Mouse (Mus musculus) CD4-positive helper T cell, adult 2 months (primary cell): ENCODE results near the gene Spint5.

Experiments used
- DNase-seq: peaks from one replicate; pipeline ENCODE4 v3.0.0-alpha.2; 2012; ENCODE audit warnings: low read depth, missing footprints, low spot score

The Spint5 gene

DNA sequence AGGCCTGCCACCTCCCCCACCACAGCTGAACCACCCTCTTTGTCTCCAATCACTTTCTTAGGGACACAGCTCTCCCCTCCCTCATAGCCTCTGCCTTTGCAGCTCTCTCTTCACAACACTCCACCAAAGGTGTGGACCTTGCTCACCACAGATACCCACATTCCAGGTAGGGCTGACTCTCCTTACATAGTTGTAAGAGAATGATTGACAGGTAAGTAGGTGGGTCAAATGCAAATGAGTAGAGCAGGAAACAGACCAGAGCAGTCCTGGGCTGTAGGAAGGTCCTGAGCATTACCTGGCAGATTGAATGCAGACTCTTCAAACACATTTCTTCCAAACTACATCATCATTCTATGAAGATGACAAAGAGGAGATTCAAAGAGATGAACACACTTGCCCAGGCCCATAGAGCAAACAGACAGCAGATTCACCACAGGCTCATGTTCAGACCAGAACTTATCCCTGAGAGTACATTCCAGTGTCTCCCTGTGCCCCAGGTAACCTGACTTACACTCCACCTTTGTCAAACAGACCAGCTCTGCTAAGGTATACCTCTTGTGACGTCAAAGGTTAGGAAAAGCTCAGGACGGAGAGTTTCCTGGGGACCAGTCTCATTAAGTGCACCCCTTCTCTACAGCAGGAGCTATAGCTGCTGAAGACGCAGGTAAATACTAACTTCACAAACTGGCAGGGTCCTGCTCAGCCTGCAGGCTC lies 22.4 kb downstream of the Spint5 start:
- DNase-seq: no peak

DNA sequence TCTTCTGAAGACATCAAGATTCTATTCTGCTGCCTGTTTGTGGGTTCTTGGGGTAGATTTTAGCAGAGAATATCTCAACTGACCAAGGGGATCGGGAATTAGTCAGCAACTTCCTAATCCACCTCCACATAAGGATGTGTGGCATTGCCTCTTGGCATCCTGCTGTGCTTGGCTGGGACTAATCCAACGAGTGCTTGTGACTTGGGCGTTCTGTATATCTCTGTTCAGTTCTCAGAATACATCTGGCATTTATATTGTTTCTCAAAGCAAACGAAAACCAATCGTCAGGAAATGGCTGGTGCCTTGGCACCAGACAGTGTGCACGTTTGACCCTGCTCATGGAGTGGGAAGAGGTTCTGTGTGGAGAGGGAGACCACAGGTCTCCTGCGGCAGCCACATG lies 24.8 kb downstream of the Spint5 start:
- DNase-seq: no peak

DNA sequence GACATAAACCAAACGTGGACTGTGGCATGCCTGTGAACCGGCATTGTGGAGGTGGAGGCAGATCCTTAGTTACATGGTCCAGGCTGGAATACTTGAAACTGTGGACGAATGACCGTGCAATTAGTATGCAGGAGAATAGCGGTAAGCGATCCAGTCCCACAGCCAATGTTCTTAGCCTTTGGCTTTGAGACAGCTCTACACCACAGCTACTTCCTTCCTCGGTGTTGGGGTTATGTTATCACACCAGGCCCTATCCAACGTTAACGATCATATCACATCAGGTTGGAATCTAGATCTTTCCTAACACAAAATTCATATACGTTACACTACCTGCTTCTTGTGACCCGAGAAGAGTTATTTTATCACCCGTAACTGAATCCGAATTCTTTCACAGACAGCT lies 29.9 kb downstream of the Spint5 start:
- DNase-seq: peak; percentile 29

DNA sequence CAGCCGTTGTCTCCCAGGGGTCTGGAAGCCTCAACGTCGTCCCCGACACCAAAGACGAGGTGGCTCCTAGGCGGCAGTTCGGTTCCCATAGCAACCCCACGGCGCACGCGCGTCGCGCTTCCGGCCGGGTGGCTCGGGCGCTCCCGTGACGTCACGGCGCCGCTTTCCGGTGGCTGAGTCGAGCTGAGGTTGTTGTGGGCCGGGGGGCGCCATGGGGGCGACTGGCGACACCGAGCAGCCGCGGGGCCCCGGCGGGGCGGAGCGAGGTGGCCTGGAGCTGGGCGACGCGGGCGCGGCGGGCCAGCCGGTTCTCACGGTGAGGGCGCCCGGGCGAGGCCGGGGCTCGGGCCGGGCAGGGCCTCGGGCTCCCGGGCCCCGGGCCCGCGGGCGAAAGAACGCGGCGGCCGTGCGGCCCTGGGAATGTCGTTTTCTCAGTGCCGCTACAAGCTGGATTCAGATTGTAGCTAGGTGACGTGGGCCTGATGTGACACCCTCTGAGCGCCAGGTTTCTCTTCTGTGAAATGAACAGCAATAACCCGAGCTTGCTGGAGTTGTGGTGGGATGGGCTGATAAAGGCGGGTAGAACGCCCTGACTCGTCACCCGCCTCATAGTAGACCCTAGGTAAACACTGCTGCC lies 30.9 kb downstream of the Spint5 start, which contains the start of the genes Wfdc3 and Dnttip1:
Gene Wfdc3 (minus strand): TSS at position 89 of the 637 bp plus-strand sequence.
Gene Dnttip1 (plus strand): TSS at position 141 of the 637 bp plus-strand sequence.
- DNase-seq: peak; percentile 96

DNA sequence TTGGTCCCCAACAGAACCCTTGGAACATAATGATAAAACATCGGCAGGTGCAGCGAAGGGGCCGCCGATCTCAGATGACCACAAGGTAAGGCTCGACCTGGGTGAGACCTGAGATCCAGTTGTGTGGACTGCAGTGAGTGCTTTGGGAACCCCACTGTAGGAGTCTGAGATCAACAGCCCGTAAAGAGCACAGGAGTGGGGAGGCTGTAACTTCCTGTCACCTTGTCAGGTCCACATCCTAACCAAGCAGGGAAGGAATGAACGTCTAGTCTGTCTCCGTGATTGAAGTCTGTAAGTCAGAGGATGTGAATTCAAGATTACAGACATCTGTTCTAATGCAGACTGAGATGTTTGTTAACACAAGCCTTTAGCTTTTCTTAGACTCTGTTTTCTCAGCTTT lies 31.6 kb downstream of the Spint5 start:
- peak; percentile 57 for DNase-seq

DNA sequence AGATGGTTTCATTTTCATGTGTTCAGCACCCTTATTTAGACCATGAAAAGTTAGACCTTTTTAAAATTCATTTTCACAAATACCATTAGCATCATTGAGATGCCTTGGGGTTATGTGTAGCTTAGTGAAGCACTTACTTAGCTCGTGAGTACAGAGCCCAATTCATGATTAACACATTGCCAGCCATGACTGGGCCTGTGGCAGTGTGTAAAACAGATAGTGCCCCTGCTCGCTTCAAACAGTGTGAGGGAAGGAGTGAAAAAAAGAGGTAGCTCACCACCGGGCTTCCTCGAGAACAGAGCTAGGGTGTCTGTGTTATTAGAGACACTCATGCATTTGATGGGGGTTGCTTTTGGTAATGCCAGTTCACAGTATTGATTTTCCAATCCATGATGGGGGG lies 33.1 kb downstream of the Spint5 start:
- no peak for DNase-seq

DNA sequence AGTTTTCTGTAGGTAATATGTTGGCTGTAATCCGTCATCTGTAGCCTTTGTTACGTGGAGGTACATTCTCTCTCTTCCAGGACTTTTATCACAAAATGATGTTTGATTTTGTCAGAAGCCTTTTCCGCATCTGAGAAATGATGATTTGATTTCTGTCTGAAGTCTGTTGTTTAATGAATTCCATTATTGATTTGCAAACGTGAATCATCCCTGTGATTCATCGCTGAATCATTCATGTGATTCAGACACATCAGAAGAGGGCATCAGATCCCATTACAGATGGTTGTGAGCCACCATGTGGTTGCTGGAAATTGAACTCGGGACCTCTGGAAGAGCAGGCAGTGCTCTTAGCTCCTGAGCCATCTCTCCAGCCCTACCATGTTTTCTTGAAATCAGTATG lies 33.9 kb downstream of the Spint5 start:
- DNase-seq: no peak

DNA sequence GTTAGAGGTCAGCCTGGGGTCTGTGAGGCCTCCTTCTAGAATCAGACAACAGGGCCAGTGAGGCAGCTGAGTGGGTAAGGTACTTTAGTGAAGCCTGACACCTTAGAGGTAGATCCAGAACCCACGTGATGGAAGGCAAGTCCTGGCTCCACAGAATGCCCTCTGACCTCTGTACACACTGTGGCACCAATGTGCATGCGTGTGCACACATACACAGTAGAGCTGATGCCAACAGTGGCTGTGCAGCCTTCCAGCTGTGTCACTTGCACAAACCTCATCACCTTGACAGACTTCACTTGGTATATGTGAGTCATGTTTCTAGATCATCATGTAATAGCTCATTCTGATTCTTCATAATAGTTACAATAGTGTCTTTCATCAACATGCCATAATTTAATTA lies 37.3 kb downstream of the Spint5 start:
- no peak for DNase-seq

DNA sequence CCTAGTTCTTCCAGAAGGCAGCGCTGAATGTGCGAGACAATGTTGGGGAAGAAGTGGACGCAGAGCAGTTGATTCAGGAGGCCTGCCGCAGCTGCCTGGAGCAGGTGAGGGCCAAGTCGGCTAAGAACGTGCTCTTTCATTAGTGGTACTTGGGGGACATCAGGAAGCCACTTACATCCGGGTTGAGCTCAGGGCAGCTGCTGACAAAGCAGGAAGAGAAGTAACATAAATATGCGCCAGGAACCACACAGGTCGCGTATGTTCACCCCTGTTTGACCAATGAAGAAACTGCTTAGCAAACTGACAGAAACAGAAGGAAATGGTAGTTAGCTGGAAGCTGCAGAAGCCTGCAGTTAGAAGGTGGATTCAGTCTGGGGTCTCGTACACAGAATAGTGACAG lies 39.0 kb downstream of the Spint5 start:
- DNase-seq: no peak

DNA sequence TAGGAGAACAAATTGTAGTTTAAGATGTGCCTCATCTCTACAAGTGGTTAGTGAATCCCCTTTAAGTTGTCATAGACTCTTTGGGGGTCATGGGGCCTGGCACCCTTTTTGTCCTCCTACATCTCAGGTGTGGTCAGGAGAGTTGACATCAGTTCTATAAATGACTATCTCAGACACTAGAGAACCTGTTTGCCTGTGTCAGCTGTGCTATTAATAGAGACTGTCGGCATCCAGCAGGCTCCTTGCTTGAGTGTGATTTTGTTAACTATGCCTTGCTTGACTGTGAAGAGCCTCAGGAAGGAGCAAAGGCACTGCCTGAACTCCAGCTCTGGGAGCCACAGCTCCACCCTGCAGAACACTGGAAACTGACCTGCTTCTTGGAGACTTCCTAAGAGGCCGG lies 39.7 kb downstream of the Spint5 start:
- DNase-seq: no peak

DNA sequence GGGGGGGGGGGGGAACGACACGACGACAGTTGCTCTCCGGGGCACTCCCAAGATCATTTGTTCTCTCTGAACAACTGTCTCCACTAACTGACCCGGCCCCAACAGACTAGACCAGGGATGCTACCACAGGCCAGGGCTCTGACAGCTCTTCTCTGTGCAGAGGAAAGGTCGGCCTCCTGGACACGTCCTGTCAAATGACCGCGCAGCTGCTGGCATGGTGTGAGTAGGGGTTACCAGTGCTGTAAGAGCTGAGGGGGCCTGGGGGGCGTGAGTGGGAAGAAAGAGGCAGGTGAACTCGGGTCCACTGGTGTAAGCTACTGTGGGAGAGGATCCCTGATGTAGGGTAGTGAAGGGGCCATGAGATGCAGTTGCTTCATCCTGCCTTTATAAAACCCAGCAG lies 42.7 kb downstream of the Spint5 start:
- no peak for DNase-seq

DNA sequence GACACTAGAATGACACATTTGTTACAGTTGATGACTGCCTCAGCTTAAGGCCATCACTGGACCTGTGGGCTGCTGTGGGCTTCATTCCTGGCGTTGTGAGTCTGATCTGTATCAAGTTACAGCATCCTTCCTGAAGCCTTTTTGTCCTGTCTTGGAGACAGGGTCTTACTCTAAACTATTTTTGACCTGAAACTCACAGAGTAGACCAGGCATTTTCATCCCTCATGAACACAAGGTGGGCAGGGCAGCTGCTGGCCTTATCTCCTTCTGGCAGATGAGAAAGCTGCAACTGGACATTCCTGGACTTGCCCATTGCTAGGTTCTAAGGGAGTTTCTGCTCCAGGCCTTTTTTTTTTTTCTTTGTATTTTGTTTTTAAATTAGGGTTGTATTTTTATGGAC lies 43.6 kb downstream of the Spint5 start:
- DNase-seq: no peak

DNA sequence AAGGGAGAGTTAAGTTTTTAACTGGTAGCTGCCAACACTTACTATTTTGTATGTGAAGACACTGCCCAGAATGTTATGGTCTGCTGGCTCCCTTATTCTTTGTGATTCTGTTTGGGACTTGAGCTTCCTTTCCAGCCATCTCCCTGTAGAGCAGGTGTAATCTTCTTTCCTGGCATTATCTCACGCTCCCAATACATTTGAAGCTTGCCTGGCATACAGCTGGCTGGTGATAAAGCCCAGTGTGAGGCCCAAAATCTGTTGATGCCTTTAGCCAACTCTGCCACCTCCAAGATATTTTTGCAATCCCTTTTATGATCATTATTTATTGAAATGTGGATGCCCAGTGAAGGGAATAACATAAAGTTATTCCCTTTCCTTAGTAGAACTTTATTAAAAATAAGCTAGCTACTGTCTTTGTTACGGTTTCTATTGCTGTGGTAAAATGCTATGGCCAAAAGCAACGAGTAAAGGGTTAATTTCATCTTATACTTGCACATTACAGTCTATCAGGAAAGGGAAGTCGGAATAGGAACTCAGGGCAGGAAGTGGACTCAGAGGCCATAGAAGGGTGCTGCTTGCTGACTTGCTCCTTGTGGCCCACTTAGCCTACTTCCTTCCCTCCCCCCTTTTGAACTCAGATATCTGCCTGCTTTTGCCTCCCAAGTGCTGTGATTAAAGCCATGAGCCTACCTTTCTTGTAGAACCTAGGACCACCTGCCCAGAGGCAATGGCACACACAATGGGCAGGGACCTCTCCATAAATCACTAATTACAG lies 45.1 kb downstream of the Spint5 start:
- no peak for DNase-seq

DNA sequence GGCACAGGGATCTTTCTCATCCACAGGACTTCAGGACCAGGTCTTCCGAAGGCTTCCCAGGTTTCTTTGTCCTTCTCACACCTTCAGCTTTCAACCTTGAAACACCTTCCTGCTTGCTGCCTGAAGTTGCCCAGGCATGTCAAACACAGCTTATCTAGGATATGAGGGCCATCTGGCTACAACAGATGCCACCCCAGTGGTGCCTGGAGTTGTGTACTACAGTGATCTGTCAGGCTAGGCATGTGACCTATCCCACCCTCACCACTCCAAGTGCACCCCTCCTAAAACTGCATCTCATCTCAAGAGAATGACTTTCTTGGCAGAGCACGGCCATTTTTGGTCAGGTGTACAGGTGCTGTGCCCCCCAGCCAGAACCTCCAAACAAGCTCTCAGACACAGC lies 46.4 kb downstream of the Spint5 start:
- no peak for DNase-seq

DNA sequence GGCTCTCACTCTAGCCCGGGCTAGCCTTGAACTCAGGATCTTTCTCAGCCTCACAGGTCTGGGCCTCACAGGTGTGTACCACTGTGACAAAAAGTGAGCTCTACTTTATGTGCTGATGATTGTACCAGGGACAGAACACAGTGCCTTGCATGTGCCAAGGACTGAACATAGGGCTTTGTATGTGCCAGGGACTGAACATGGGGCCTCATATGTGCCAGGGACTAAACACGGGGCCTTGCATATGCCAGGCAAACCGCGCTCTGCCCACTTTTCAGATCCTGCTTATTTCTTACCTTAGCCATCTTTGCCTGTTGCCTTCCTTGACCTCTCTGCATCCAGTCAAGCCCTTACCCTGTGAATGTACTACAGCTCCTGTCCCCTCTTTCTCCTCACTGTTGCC lies 46.9 kb downstream of the Spint5 start:
- DNase-seq: no peak

DNA sequence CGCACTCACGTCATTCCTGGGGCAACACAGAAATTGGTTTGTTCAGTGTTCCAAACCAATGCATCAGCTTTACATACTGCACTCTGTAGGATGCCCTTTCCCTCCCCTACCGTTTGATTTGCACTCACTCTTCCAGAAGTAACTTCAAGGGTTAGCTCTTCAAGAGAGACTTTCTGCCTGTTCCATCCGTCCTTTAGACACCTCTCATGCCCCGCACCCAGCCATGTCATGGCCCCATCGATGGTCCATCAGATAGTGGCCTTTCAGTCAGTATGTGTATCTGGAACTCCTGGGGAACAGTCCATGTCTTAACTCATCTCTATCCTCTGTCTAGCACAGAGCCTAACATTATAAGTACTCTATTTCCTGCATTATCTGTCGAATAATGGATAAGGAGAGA lies 47.5 kb downstream of the Spint5 start:
- DNase-seq: no peak

DNA sequence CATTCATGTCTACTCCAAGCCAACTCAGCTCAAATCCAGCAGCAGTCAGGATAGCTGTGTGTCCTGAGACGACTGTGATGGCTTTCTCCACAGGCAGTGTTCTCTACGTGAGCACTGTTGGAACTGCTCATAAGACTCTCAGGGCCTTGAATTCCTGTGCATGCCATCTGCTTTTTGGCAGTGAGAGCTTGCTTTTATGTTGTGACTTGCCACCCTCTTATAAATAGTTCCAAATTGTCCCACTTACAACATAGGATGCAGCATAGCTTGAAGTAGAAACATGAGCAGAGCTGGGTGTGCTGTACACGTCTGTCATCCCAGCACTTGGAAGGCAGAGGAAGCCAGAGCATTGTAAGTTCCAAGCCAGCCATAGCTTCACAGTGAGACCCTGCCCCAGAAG lies 50.7 kb downstream of the Spint5 start:
- no peak for DNase-seq
